Mouse (Mus musculus) layer of hippocampus, postnatal 25 days (tissue): Measurements from ENCODE around the gene Myo16. TPM values are rescaled to one million over a fixed set of nuclear protein-coding genes. Genes with fewer than 3 reads are reported as not detected.

Experiments
- DNase-seq, 2 experiments: peaks; one replicate each; pipeline ENCODE4 v3.0.0; 2022; ENCODE audit warnings: mixed read lengths in 2 of 2, low spot score in 1 of 2; ENCODE audit errors: extremely low spot score in 1 of 2
- total RNA-seq, 2 experiments: library from RNA; stranded (reverse); gene quantifications; 2 replicates each; pipeline ENCODE4 v1.2.3; 2021

The Myo16 gene
- total RNA-seq, 2 experiments from 2014 or later = 27.4 to 28.0 TPM

- no peak for DNase-seq
Measured at GRCm38 (mm10) chr8:10270094-10270493, 116.4 kb downstream of the Myo16 start.

- no peak for DNase-seq
Measured at GRCm38 (mm10) chr8:10292600-10292999, 138.9 kb downstream of the Myo16 start.

GRCm38 (mm10) chr8:10300797-10301196 is 147.1 kb downstream of the Myo16 start:
- no peak for DNase-seq

- no peak for DNase-seq
Measured at GRCm38 (mm10) chr8:10303061-10303460, 149.3 kb downstream of the Myo16 start.

GRCm38 (mm10) chr8:10303992-10304391 is 150.3 kb downstream of the Myo16 start:
- no peak for DNase-seq

- no peak for DNase-seq
Measured at GRCm38 (mm10) chr8:10304721-10305120, 151.0 kb downstream of the Myo16 start.

GRCm38 (mm10) chr8:10307345-10307744 is 153.6 kb downstream of the Myo16 start:
- no peak for DNase-seq

- no peak for DNase-seq
Measured at GRCm38 (mm10) chr8:10307770-10308476, 154.2 kb downstream of the Myo16 start.

GRCm38 (mm10) chr8:10310470-10310869 is 156.8 kb downstream of the Myo16 start:
- DNase-seq = no peak

GRCm38 (mm10) chr8:10312316-10312715 is 158.6 kb downstream of the Myo16 start:
- no peak for DNase-seq

- DNase-seq = no peak
Measured at GRCm38 (mm10) chr8:10316201-10316600, 162.5 kb downstream of the Myo16 start.

GRCm38 (mm10) chr8:10318103-10318502 is 164.4 kb downstream of the Myo16 start:
- DNase-seq = no peak

GRCm38 (mm10) chr8:10350451-10350850 is 196.7 kb downstream of the Myo16 start:
- DNase-seq = no peak

- no peak for DNase-seq
Measured at GRCm38 (mm10) chr8:10358711-10359110, 205.0 kb downstream of the Myo16 start.

GRCm38 (mm10) chr8:10362949-10363348 is 209.2 kb downstream of the Myo16 start:
- no peak for DNase-seq

GRCm38 (mm10) chr8:10363654-10364406 is 210.1 kb downstream of the Myo16 start:
- DNase-seq = no peak

GRCm38 (mm10) chr8:10366141-10366540 is 212.4 kb downstream of the Myo16 start:
- DNase-seq = no peak

GRCm38 (mm10) chr8:10372571-10372970 is 218.9 kb downstream of the Myo16 start:
- no peak for DNase-seq

- DNase-seq = no peak
Measured at GRCm38 (mm10) chr8:10387143-10387542, 233.4 kb downstream of the Myo16 start.

- DNase-seq = no peak
Measured at GRCm38 (mm10) chr8:10391096-10391683, 237.5 kb downstream of the Myo16 start.

GRCm38 (mm10) chr8:10391913-10392312 is 238.2 kb downstream of the Myo16 start:
- DNase-seq = no peak
